9 mouse cellular contexts compared by ENCODE assay signal in the genomic region with DNA sequence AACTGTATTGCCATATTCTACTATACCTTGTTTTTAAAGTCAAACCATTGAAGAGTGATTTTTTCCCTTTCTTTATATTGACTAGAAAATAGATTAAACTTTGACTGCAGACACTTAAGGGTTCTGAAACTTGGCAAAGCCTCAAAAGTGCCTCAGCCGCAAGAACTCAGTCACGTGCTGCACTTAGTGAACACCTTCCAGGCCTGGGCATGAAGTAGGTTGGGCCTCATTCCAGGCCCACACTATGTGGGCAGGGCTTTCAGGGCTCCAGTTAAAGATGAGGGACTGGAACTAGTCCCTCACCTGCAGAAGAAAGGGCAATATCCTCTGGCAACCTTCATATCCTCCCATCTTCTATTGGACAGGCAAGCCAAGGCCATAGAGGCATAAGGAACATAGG.
DNase-seq lines count a peak whose midpoint lies in the region; ATAC-seq lines count a peak whose summit lies in the region.
"Had no signal": no experiment of that assay in that cellular context is flagged by ENCODE, and none has a peak within 500 bp of the region (broad histone marks: within the 10 kb centered on the region; RNA-seq: fewer than 3 reads in every experiment).

No protein-coding gene starts in this region.

- no peaks in the 10 kb centered on the region for H3K36me3 ChIP-seq in hindbrain, embryonic 11.5 days (ENCODE audit: control insufficient read depth, insufficient read depth, low read length)
- no peaks in the 10 kb centered on the region for H3K36me3 ChIP-seq in hindbrain, embryonic 10.5 days
- H3K36me3 ChIP-seq in neural tube, embryonic 15.5 days: no peaks in the 10 kb centered on the region

- 0 out of 2 replicates have a peak overlapping the region, but pooled peaks have one; percentile 17 for H3K4me2 ChIP-seq in hindbrain, embryonic 11.5 days (replicated peaks; ENCODE audit: low read depth, low read length)
- H3K4me2 ChIP-seq in neural tube, embryonic 15.5 days: peak overlapping the region; percentile 69

- no peak for DNase-seq in hindbrain, embryonic 11.5 days (ENCODE audit: low spot score)
- DNase-seq in hindbrain, embryonic 10.5 days (ENCODE audit: low spot score): no peak
- DNase-seq in kidney, postnatal 25 days: peak; percentile 81 to 91
- DNase-seq in left cerebral cortex, postnatal 14 days (ENCODE audit: low spot score in 2 of 2): no peak
- DNase-seq in layer of hippocampus, postnatal 25 days (ENCODE audit: extremely low spot score in 1 of 2, low spot score in 1 of 2): no peak
- no peak for DNase-seq in testis, postnatal 14 days (ENCODE audit: low spot score)
- DNase-seq: cerebellum, adult 8-10 months had no signal

- H3K9ac ChIP-seq in hindbrain, embryonic 11.5 days (ENCODE audit: low read depth, low read length): no peak overlapping the region
- H3K9ac ChIP-seq in neural tube, embryonic 15.5 days (replicated peaks): no peak overlapping the region

- H3K4me3 ChIP-seq in hindbrain, embryonic 11.5 days (ENCODE audit: low read depth, low read length): no peak overlapping the region
- no peak overlapping the region for H3K4me3 ChIP-seq in hindbrain, embryonic 10.5 days
- H3K4me3 ChIP-seq in neural tube, embryonic 15.5 days (replicated peaks): 0 out of 2 replicates have a peak overlapping the region, but pooled peaks have one; percentile 3

- H3K4me1 ChIP-seq in hindbrain, embryonic 11.5 days (replicated peaks; ENCODE audit: control insufficient read depth, insufficient read depth, low read length): peaks cover 2% of the 10 kb centered on the region; the same call in 1 of the 2 replicates
- H3K4me1 ChIP-seq in hindbrain, embryonic 10.5 days (replicated peaks): peaks cover 83% of the 10 kb centered on the region
- peaks cover 73% of the 10 kb centered on the region for H3K4me1 ChIP-seq in neural tube, embryonic 15.5 days

- 75% methylated on average over 2 of the region's 2 CpGs for WGBS in hindbrain, embryonic 11.5 days
- WGBS in hindbrain, embryonic 10.5 days: 79% methylated on average over 2 of the region's 2 CpGs
- 35% methylated on average over 2 of the region's 2 CpGs for WGBS in neural tube, embryonic 15.5 days

- intact Hi-C loops in left cerebral cortex, postnatal 14 days (cut with DNase I): no loop called here

- ATAC-seq in hindbrain, embryonic 11.5 days (ENCODE audit: low FRiP score): no peak
- ATAC-seq in hematopoietic stem cell, adult 5-6 weeks (replicated peaks in 1 of 2; ENCODE audit: insufficient read depth in 1 of 2, low FRiP score in 2 of 2, low TSS enrichment in 1 of 2, low read depth in 1 of 2, poor library complexity in 2 of 2, severe bottlenecking in 2 of 2): peak; percentile 38 to 39; a peak in 3 of 4 replicates
- ATAC-seq in neural tube, embryonic 15.5 days (ENCODE audit: low FRiP score): no peak

- H3K27ac ChIP-seq in hindbrain, embryonic 11.5 days (ENCODE audit: low read depth, low read length): no peak overlapping the region
- no peak overlapping the region for H3K27ac ChIP-seq in hindbrain, embryonic 10.5 days
- no peak overlapping the region for H3K27ac ChIP-seq in neural tube, embryonic 15.5 days (replicated peaks)

- no peaks in the 10 kb centered on the region for H3K27me3 ChIP-seq in hindbrain, embryonic 11.5 days (ENCODE audit: control insufficient read depth, insufficient read depth, low read length)
- 0 out of 2 replicates have a peak, but pooled peaks cover 4% of the 10 kb centered on the region for H3K27me3 ChIP-seq in hindbrain, embryonic 10.5 days (ENCODE audit: insufficient read depth, poor library complexity, severe bottlenecking)
- no peaks in the 10 kb centered on the region for H3K27me3 ChIP-seq in neural tube, embryonic 15.5 days (replicated peaks)

- H3K9me3 ChIP-seq in hindbrain, embryonic 11.5 days (ENCODE audit: control insufficient read depth, low read length): no peaks in the 10 kb centered on the region
- H3K9me3 ChIP-seq in hindbrain, embryonic 10.5 days: no peaks in the 10 kb centered on the region
- no peaks in the 10 kb centered on the region for H3K9me3 ChIP-seq in neural tube, embryonic 15.5 days (replicated peaks)

Comparison
In these comparisons a context has a peak if more than half of its experiments do, and no peak if none do; other contexts are left out.
1. ATAC-seq: peak in hematopoietic stem cell, adult 5-6 weeks (2 of 2); none in hindbrain, embryonic 11.5 days (single experiment) and neural tube, embryonic 15.5 days (single experiment).
2. DNase-seq: peak in kidney, postnatal 25 days (2 of 2); none in hindbrain, embryonic 11.5 days (single experiment), hindbrain, embryonic 10.5 days (single experiment), left cerebral cortex, postnatal 14 days (0 of 2), layer of hippocampus, postnatal 25 days (0 of 2) and testis, postnatal 14 days (single experiment).